19 mouse cellular contexts compared by ENCODE assay signal in genomic region chr6:4811181-4811775, GRCm38 (mm10).
DNase-seq lines count a peak whose midpoint lies in the region; ATAC-seq lines count a peak whose summit lies in the region.
"Had no signal": no experiment of that assay in that cellular context is flagged by ENCODE, and none has a peak within 500 bp of the region (broad histone marks: within the 10 kb centered on the region; RNA-seq: fewer than 3 reads in every experiment).

No protein-coding gene starts in this region.

- no peak overlapping the region for H3K4me2 ChIP-seq in forebrain, embryonic 15.5 days (replicated peaks)
- no peak overlapping the region for H3K4me2 ChIP-seq in forebrain, embryonic 12.5 days
- H3K4me2 ChIP-seq in lung, embryonic 16.5 days (ENCODE audit: low read depth, low read length), result no peak overlapping the region
- H3K4me2 ChIP-seq in embryonic facial prominence, embryonic 14.5 days (ENCODE audit: low read depth, low read length), result no peak overlapping the region
- H3K4me2 ChIP-seq: heart, embryonic 13.5 days; liver, embryonic 13.5 days; neural tube, embryonic 13.5 days had no signal

- peak; percentile 41; the same call in 1 of the 2 replicates for ATAC-seq in forebrain, embryonic 15.5 days (replicated peaks)
- no peak for ATAC-seq in forebrain, embryonic 12.5 days (ENCODE audit: low FRiP score)
- ATAC-seq in lung, embryonic 16.5 days (ENCODE audit: low read depth), result peak; percentile 90
- ATAC-seq in embryonic facial prominence, embryonic 14.5 days (ENCODE audit: low read depth), result peak; percentile 68; the same call in 1 of the 2 replicates
- 0 out of 2 replicates have a peak, but pooled peaks have one; percentile 15 for ATAC-seq in megakaryocyte, adult 5-6 weeks (ENCODE audit: poor library complexity, severe bottlenecking)

- H3K9me3 ChIP-seq in forebrain, embryonic 15.5 days, result no peaks in the 10 kb centered on the region
- H3K9me3 ChIP-seq in forebrain, embryonic 12.5 days, result no peaks in the 10 kb centered on the region
- H3K9me3 ChIP-seq in lung, embryonic 16.5 days (ENCODE audit: control insufficient read depth, low read length), result no peaks in the 10 kb centered on the region
- H3K9me3 ChIP-seq in embryonic facial prominence, embryonic 14.5 days (ENCODE audit: control insufficient read depth, low read length), result no peaks in the 10 kb centered on the region
- H3K9me3 ChIP-seq: heart, embryonic 13.5 days; liver, embryonic 13.5 days; neural tube, embryonic 13.5 days had no signal

- no peak overlapping the region for H3K27ac ChIP-seq in forebrain, embryonic 15.5 days (replicated peaks)
- H3K27ac ChIP-seq in forebrain, embryonic 12.5 days, result no peak overlapping the region
- H3K27ac ChIP-seq in lung, embryonic 16.5 days (ENCODE audit: low read length), result no peak overlapping the region
- H3K27ac ChIP-seq in embryonic facial prominence, embryonic 14.5 days (replicated peaks; ENCODE audit: low read depth, low read length), result peak overlapping the region; percentile 33
- H3K27ac ChIP-seq: heart, embryonic 13.5 days; liver, embryonic 13.5 days; macrophage; neural tube, embryonic 13.5 days had no signal

- no peaks in the 10 kb centered on the region for H3K27me3 ChIP-seq in forebrain, embryonic 15.5 days
- H3K27me3 ChIP-seq in forebrain, embryonic 12.5 days, result no peaks in the 10 kb centered on the region
- H3K27me3 ChIP-seq in lung, embryonic 16.5 days (ENCODE audit: control insufficient read depth, insufficient read depth, low read depth, low read length), result no peaks in the 10 kb centered on the region
- no peaks in the 10 kb centered on the region for H3K27me3 ChIP-seq in embryonic facial prominence, embryonic 14.5 days (replicated peaks; ENCODE audit: control insufficient read depth, insufficient read depth, low read length)
- H3K27me3 ChIP-seq: heart, embryonic 13.5 days; liver, embryonic 13.5 days; neural tube, embryonic 13.5 days had no signal

- H3K9ac ChIP-seq in forebrain, embryonic 15.5 days (replicated peaks), result no peak overlapping the region
- H3K9ac ChIP-seq in forebrain, embryonic 12.5 days, result no peak overlapping the region
- H3K9ac ChIP-seq in lung, embryonic 16.5 days (ENCODE audit: low read length), result no peak overlapping the region
- no peak overlapping the region for H3K9ac ChIP-seq in embryonic facial prominence, embryonic 14.5 days (ENCODE audit: low read depth, low read length)
- H3K9ac ChIP-seq: heart, embryonic 13.5 days; liver, embryonic 13.5 days; neural tube, embryonic 13.5 days had no signal

- no peak overlapping the region for H3K4me3 ChIP-seq in forebrain, embryonic 15.5 days
- no peak overlapping the region for H3K4me3 ChIP-seq in forebrain, embryonic 12.5 days (replicated peaks)
- no peak overlapping the region for H3K4me3 ChIP-seq in lung, embryonic 16.5 days (ENCODE audit: low read length)
- no peak overlapping the region for H3K4me3 ChIP-seq in embryonic facial prominence, embryonic 14.5 days (ENCODE audit: low read depth, low read length)
- H3K4me3 ChIP-seq: heart, embryonic 13.5 days; liver, embryonic 13.5 days; neural tube, embryonic 13.5 days had no signal

- H3K36me3 ChIP-seq in forebrain, embryonic 15.5 days, result no peaks in the 10 kb centered on the region
- no peaks in the 10 kb centered on the region for H3K36me3 ChIP-seq in forebrain, embryonic 12.5 days (replicated peaks)
- no peaks in the 10 kb centered on the region for H3K36me3 ChIP-seq in lung, embryonic 16.5 days (ENCODE audit: control insufficient read depth, insufficient read depth, low read length)
- no peaks in the 10 kb centered on the region for H3K36me3 ChIP-seq in embryonic facial prominence, embryonic 14.5 days (ENCODE audit: control insufficient read depth, insufficient read depth, low read length)
- H3K36me3 ChIP-seq: heart, embryonic 13.5 days; liver, embryonic 13.5 days; neural tube, embryonic 13.5 days had no signal

- no peaks in the 10 kb centered on the region for H3K4me1 ChIP-seq in forebrain, embryonic 15.5 days
- no peaks in the 10 kb centered on the region for H3K4me1 ChIP-seq in forebrain, embryonic 12.5 days
- H3K4me1 ChIP-seq in lung, embryonic 16.5 days (replicated peaks; ENCODE audit: control insufficient read depth, insufficient read depth, low read length), result peaks cover 3% of the 10 kb centered on the region; the same call in 1 of the 2 replicates
- peaks cover 11% of the 10 kb centered on the region for H3K4me1 ChIP-seq in embryonic facial prominence, embryonic 14.5 days (ENCODE audit: control insufficient read depth, insufficient read depth, low read length)
- H3K4me1 ChIP-seq: liver, embryonic 13.5 days; neural tube, embryonic 13.5 days had no signal

- 80% methylated on average over 9 of the region's 9 CpGs for WGBS in forebrain, embryonic 15.5 days
- 84% methylated on average over 9 of the region's 9 CpGs for WGBS in forebrain, embryonic 12.5 days
- WGBS in lung, embryonic 16.5 days, result 34% methylated on average over 9 of the region's 9 CpGs
- 48% methylated on average over 9 of the region's 9 CpGs for WGBS in embryonic facial prominence, embryonic 14.5 days

- DNase-seq in lung, postnatal 36 days, result no peak
- DNase-seq in embryonic facial prominence, embryonic 14.5 days (ENCODE audit: low spot score), result peak; percentile 53
- DNase-seq in adrenal gland, postnatal 4 days (ENCODE audit: low spot score in 2 of 2), result no peak
- DNase-seq in kidney, adult 18-20 months, result no peak
- DNase-seq: cerebellum, adult 2 months; gastrocnemius, postnatal 36 days; heart, postnatal 4 days; kidney, adult 2 months; kidney, postnatal 25 days; layer of hippocampus, adult 9-11 months; liver, embryonic 13.5 days; right cerebral cortex, postnatal 4 days had no signal
